Mouse (Mus musculus) cerebellum, adult 9-10 months (tissue): ENCODE measurements around the gene Gm10670.
"Not testable (repeated sequence)": the region's sequence is repeated elsewhere in the genome, so short reads cannot be mapped to it uniquely, and the experiment has no call there.

ENCODE experiments used
- DNase-seq: peaks from one replicate; pipeline ENCODE4 v3.0.0; 2022

The Gm10670 gene

DNA sequence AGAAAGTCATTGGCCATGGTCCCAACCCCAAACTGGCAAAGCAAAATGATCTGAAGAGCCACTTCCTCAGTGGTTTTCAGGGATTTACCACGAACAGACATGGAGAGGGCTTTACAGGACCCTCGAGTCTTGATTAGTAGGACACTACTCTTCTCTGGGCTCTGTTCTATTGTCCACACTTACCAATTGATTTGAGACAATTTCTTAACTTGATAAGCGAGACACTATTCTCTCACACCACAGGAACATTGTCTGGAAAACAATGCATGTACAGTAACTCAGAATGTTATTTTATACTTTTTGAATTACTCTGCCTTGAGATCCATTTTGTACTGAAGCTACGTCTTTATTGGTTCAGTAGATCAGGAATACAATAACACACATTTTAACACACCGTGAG, at the start of gene Gm10670:
Gene Gm10670, minus strand, starts transcription at position 101 of the 400 bp plus-strand sequence.
- DNase-seq, result not testable (repeated sequence)

DNA sequence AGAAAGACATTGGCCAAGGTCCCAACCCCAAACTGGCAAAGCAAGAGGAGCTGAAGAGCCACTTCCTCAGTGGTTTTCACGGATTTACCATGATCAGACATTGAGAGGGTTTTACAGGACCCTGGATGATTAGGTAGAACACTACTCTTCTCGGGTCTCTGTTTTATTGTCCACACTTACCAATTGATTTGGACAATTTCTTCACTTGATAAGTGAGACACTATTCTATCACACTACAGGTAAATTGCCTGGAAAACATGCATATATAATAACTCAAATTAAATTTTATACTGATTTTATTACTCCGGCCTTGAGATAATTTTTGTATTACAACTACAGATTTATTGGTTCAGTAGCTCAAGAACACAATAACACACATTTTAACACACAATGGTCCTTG, 35.7 kb upstream of the Gm10670 start, which contains the start of gene Vmn1r103:
Gene Vmn1r103, minus strand, starts transcription at position 101 of the 400 bp plus-strand sequence.
- DNase-seq, result not testable (repeated sequence)

DNA sequence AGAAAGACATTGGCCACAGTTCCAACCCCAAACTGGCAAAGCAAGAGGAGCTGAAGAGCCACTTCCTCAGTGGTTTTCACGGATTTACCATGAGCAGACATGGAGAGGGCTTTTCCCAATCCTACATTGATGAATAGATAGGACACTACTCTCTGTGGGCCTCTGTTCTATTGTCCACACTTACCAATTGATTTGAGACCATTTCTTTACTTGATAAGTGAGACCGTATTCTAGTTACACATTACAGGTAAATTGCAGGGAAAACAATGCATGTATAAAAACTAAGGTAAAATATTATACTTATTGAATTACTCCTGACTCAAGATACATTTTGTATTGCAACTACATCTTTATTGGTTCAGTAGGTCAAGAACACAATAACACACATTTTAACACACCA, 32.2 kb downstream of the Gm10670 start, which contains the start of gene Vmn1r101:
Gene Vmn1r101, minus strand, starts transcription at position 101 of the 400 bp plus-strand sequence.
- DNase-seq, result not testable (repeated sequence)
